Mouse (Mus musculus) midbrain, embryonic 15.5 days (tissue): ENCODE data around the gene Eya2. TPM values are rescaled to one million over a fixed set of nuclear protein-coding genes. Genes with fewer than 3 reads are reported as not detected.

Experiments
- ATAC-seq: fragments of 200-750 bp; cut with Nextera tagmentation; replicated peaks from 2 replicates; pipeline ENCODE4 v1.8.0; 2017; ENCODE audit warnings: moderate TSS enrichment
- H3K27ac ChIP-seq: fragments of 300-500 bp; sonication (generic); 2 replicates; pipeline ENCODE4 v1.5.1; 2015; ENCODE audit warnings: mild to moderate bottlenecking, inconsistent platforms
- H3K27me3 ChIP-seq: fragments of 300-500 bp; sonication (generic); replicated peaks from 2 replicates; pipeline ENCODE4 v1.6.1; 2015; ENCODE audit warnings: inconsistent platforms
- H3K36me3 ChIP-seq: fragments of 300-500 bp; sonication (generic); replicated peaks from 2 replicates; pipeline ENCODE4 v1.6.1; 2015; ENCODE audit warnings: inconsistent platforms
- H3K4me1 ChIP-seq: fragments of 300-500 bp; sonication (generic); 2 replicates; pipeline ENCODE4 v1.6.1; 2015; ENCODE audit warnings: inconsistent platforms
- H3K4me2 ChIP-seq: fragments of 300-500 bp; sonication (generic); 2 replicates; pipeline ENCODE4 v1.6.1; 2015; ENCODE audit warnings: inconsistent platforms, mild to moderate bottlenecking, moderate library complexity
- H3K4me3 ChIP-seq: fragments of 300-500 bp; sonication (generic); 2 replicates; pipeline ENCODE4 v1.5.1; 2015; ENCODE audit warnings: mild to moderate bottlenecking, inconsistent platforms
- H3K9ac ChIP-seq: fragments of 300-500 bp; sonication (generic); 2 replicates; pipeline ENCODE4 v1.6.1; 2015; ENCODE audit warnings: mild to moderate bottlenecking, inconsistent platforms
- H3K9me3 ChIP-seq: fragments of 300-500 bp; sonication (generic); 2 replicates; pipeline ENCODE4 v1.6.1; 2016; ENCODE audit warnings: inconsistent platforms
- WGBS: fragments of 180-500 bp; shearing (Covaris S2); methylation state at CpG from one replicate; pipeline ENCODE4 v1.1.7; 2015; ENCODE audit warnings: mixed read lengths; 5-methylcytosine and 5-hydroxymethylcytosine counted together
- polyA plus RNA-seq: library from polyadenylated mRNA; unstranded; fragments of >200 nt; fragmentation: Nextera tagmentation; extraction: Ambion mirVana; gene quantifications from 2 replicates; pipeline ENCODE4 v1.2.1, GENCODE M21; 2015

Gene Eya2
- polyA plus RNA-seq, 1 experiment from 2014 or later: 4.6 TPM

GRCm38 (mm10) chr2:165769375-165769948 is 174.6 kb downstream of the Eya2 start:
- Histone ChIP-seq H3K36me3 (no peaks in the 10 kb centered on the region), H3K4me1 (peaks cover 10% of the 10 kb centered on the region), H3K27me3 (no peaks in the 10 kb centered on the region), H3K4me3 (no peak overlapping the region), H3K9me3 (no peaks in the 10 kb centered on the region), H3K9ac (no peak overlapping the region), H3K27ac (0 out of 2 replicates have a peak overlapping the region, but pooled peaks have one; percentile 42), H3K4me2 (no peak overlapping the region)
- ATAC-seq: 0 out of 2 replicates have a peak, but pooled peaks have one; percentile 48
- WGBS: 19% methylated on average over 10 of the region's 10 CpGs

- Histone ChIP-seq H3K9ac (no peak overlapping the region), H3K4me2 (no peak overlapping the region), H3K27me3 (no peaks in the 10 kb centered on the region), H3K36me3 (peaks cover 6% of the 10 kb centered on the region; the same call in 1 of the 2 replicates), H3K9me3 (no peaks in the 10 kb centered on the region), H3K4me3 (no peak overlapping the region), H3K4me1 (peaks cover 6% of the 10 kb centered on the region), H3K27ac (peak overlapping the region; percentile 74)
- peak; percentile 79 for ATAC-seq
- WGBS: 19% methylated on average over 6 of the region's 6 CpGs
These were observed 184.1 kb downstream of the Eya2 start for GRCm38 (mm10) chr2:165778927-165779326.

- Histone ChIP-seq H3K4me3 (no peak overlapping the region), H3K4me2 (no peak overlapping the region), H3K4me1 (peaks cover 6% of the 10 kb centered on the region), H3K9ac (no peak overlapping the region), H3K27me3 (no peaks in the 10 kb centered on the region), H3K9me3 (no peaks in the 10 kb centered on the region), H3K36me3 (peaks cover 20% of the 10 kb centered on the region), H3K27ac (no peak overlapping the region)
- peak; percentile 22 for ATAC-seq
- WGBS: 28% methylated on average over 5 of the region's 5 CpGs
These were observed 187.5 kb downstream of the Eya2 start for GRCm38 (mm10) chr2:165782324-165782723.

- Histone ChIP-seq H3K9me3 (no peaks in the 10 kb centered on the region), H3K4me2 (no peak overlapping the region), H3K27ac (no peak overlapping the region), H3K4me1 (peaks cover 10% of the 10 kb centered on the region; the same call in 1 of the 2 replicates), H3K4me3 (no peak overlapping the region), H3K27me3 (no peaks in the 10 kb centered on the region), H3K36me3 (peaks cover 33% of the 10 kb centered on the region), H3K9ac (no peak overlapping the region)
- WGBS: 91% methylated on average over 20 of the region's 20 CpGs
- ATAC-seq: no peak
These were observed 190.6 kb downstream of the Eya2 start for GRCm38 (mm10) chr2:165785312-165786036.

GRCm38 (mm10) chr2:165786467-165786866 is 191.6 kb downstream of the Eya2 start:
- Histone ChIP-seq H3K4me2 (no peak overlapping the region), H3K27ac (no peak overlapping the region), H3K9me3 (no peaks in the 10 kb centered on the region), H3K36me3 (peaks cover 33% of the 10 kb centered on the region), H3K9ac (no peak overlapping the region), H3K4me1 (peaks cover 18% of the 10 kb centered on the region), H3K27me3 (no peaks in the 10 kb centered on the region), H3K4me3 (no peak overlapping the region)
- ATAC-seq: no peak
- 78% methylated on average over 1 of the region's 1 CpGs for WGBS

- WGBS: 53% methylated on average over 11 of the region's 11 CpGs
- no peak; the same call in 1 of the 2 replicates for ATAC-seq
- H3K9me3 ChIP-seq: no peaks in the 10 kb centered on the region
- no peak overlapping the region for H3K4me3 ChIP-seq
- no peak overlapping the region for H3K9ac ChIP-seq
- peaks cover 18% of the 10 kb centered on the region for H3K4me1 ChIP-seq
- no peaks in the 10 kb centered on the region for H3K27me3 ChIP-seq
- no peak overlapping the region for H3K4me2 ChIP-seq
- 0 out of 2 replicates have a peak overlapping the region, but pooled peaks have one; percentile 49 for H3K27ac ChIP-seq
- peaks cover 47% of the 10 kb centered on the region for H3K36me3 ChIP-seq
These were observed 193.2 kb downstream of the Eya2 start for GRCm38 (mm10) chr2:165788005-165788404.

GRCm38 (mm10) chr2:165788796-165789195 is 194.0 kb downstream of the Eya2 start:
- no peak overlapping the region for H3K27ac ChIP-seq
- no peak for ATAC-seq
- H3K4me2 ChIP-seq: no peak overlapping the region
- H3K27me3 ChIP-seq: no peaks in the 10 kb centered on the region
- no peak overlapping the region for H3K9ac ChIP-seq
- H3K9me3 ChIP-seq: no peaks in the 10 kb centered on the region
- WGBS: 95% methylated on average over 9 of the region's 9 CpGs
- H3K4me1 ChIP-seq: peaks cover 18% of the 10 kb centered on the region
- H3K4me3 ChIP-seq: no peak overlapping the region
- peaks cover 44% of the 10 kb centered on the region for H3K36me3 ChIP-seq

GRCm38 (mm10) chr2:165789667-165790066 is 194.8 kb downstream of the Eya2 start:
- H3K27me3 ChIP-seq: no peaks in the 10 kb centered on the region
- H3K27ac ChIP-seq: no peak overlapping the region
- H3K9me3 ChIP-seq: no peaks in the 10 kb centered on the region
- H3K4me3 ChIP-seq: no peak overlapping the region
- H3K4me1 ChIP-seq: peaks cover 18% of the 10 kb centered on the region
- 94% methylated on average over 3 of the region's 3 CpGs for WGBS
- no peak for ATAC-seq
- H3K4me2 ChIP-seq: no peak overlapping the region
- H3K36me3 ChIP-seq: peaks cover 49% of the 10 kb centered on the region
- no peak overlapping the region for H3K9ac ChIP-seq

- peaks cover 43% of the 10 kb centered on the region for H3K36me3 ChIP-seq
- WGBS: 40% methylated on average over 7 of the region's 7 CpGs
- no peak; the same call in 1 of the 2 replicates for ATAC-seq
These were observed 196.2 kb downstream of the Eya2 start for GRCm38 (mm10) chr2:165791026-165791425.

GRCm38 (mm10) chr2:165791657-165792056 is 196.8 kb downstream of the Eya2 start:
- Histone ChIP-seq H3K36me3 (peaks cover 46% of the 10 kb centered on the region), H3K9me3 (no peaks in the 10 kb centered on the region), H3K4me1 (peaks cover 18% of the 10 kb centered on the region), H3K9ac (no peak overlapping the region), H3K27me3 (no peaks in the 10 kb centered on the region), H3K4me2 (no peak overlapping the region), H3K27ac (peak overlapping the region; percentile 51; the same call in 1 of the 2 replicates), H3K4me3 (no peak overlapping the region)
- 68% methylated on average over 9 of the region's 9 CpGs for WGBS
- 0 out of 2 replicates have a peak, but pooled peaks have one; percentile 15 for ATAC-seq

More at GRCm38 (mm10) chr2:165791026-165791425, 196.2 kb downstream of the Eya2 start:
- Histone ChIP-seq H3K4me3 (no peak overlapping the region), H3K9ac (no peak overlapping the region), H3K27ac (peak overlapping the region; percentile 51), H3K9me3 (no peaks in the 10 kb centered on the region), H3K4me1 (peaks cover 18% of the 10 kb centered on the region), H3K4me2 (no peak overlapping the region), H3K27me3 (no peaks in the 10 kb centered on the region)

- Histone ChIP-seq H3K9me3 (no peaks in the 10 kb centered on the region), H3K9ac (no peak overlapping the region), H3K4me1 (peaks cover 16% of the 10 kb centered on the region), H3K36me3 (peaks cover 53% of the 10 kb centered on the region), H3K4me3 (no peak overlapping the region), H3K4me2 (no peak overlapping the region), H3K27me3 (no peaks in the 10 kb centered on the region), H3K27ac (0 out of 2 replicates have a peak overlapping the region, but pooled peaks have one; percentile 51)
- WGBS: 91% methylated on average over 25 of the region's 25 CpGs
- no peak for ATAC-seq
These were observed 197.8 kb downstream of the Eya2 start for GRCm38 (mm10) chr2:165792431-165793282.

- WGBS: 94% methylated on average over 3 of the region's 3 CpGs
- no peak for ATAC-seq
These were observed 198.4 kb downstream of the Eya2 start for GRCm38 (mm10) chr2:165793283-165793638.

More at GRCm38 (mm10) chr2:165793283-165793638, 198.4 kb downstream of the Eya2 start:
- Histone ChIP-seq H3K36me3 (peaks cover 56% of the 10 kb centered on the region), H3K4me1 (peaks cover 12% of the 10 kb centered on the region), H3K4me2 (no peak overlapping the region), H3K4me3 (no peak overlapping the region), H3K9ac (no peak overlapping the region), H3K9me3 (no peaks in the 10 kb centered on the region), H3K27ac (no peak overlapping the region), H3K27me3 (no peaks in the 10 kb centered on the region)
